Mouse (Mus musculus): ENCODE measurements at regions not wholly inside any gene's neighbourhood (a gene's known extent, or its start where the extent isn't known, plus 50 kb on each side); places are given as distances from the start of the nearest gene placed in this dataset.
"Not testable (repeated sequence)": the region's sequence is repeated elsewhere in the genome, so short reads cannot be mapped to it uniquely, and the experiment has no call there.

GRCm38 (mm10) chr7:73659551-73659950, 80.6 kb upstream of the Fam174b start:
- no peak overlapping the region for H3K9ac ChIP-seq (ENCODE audit: low read depth, low read length)
- no peaks in the 10 kb centered on the region for H3K36me3 ChIP-seq (ENCODE audit: control insufficient read depth, insufficient read depth, low read length)
- ATAC-seq (ENCODE audit: low FRiP score, low TSS enrichment) = no peak
- no peaks in the 10 kb centered on the region for H3K9me3 ChIP-seq (ENCODE audit: control insufficient read depth, low read length)
- no peaks in the 10 kb centered on the region for H3K27me3 ChIP-seq (ENCODE audit: control insufficient read depth, insufficient read depth, low read length)
- 80% methylated on average over 5 of the region's 5 CpGs for WGBS
- H3K4me3 ChIP-seq (ENCODE audit: low read length) = no peak overlapping the region
- no peak overlapping the region for H3K27ac ChIP-seq (ENCODE audit: low read depth, low read length)
- no peak overlapping the region for H3K4me2 ChIP-seq (replicated peaks; ENCODE audit: low read depth, low read length)
- H3K4me1 ChIP-seq (ENCODE audit: control insufficient read depth, insufficient read depth, low read length) = no peaks in the 10 kb centered on the region

DNA sequence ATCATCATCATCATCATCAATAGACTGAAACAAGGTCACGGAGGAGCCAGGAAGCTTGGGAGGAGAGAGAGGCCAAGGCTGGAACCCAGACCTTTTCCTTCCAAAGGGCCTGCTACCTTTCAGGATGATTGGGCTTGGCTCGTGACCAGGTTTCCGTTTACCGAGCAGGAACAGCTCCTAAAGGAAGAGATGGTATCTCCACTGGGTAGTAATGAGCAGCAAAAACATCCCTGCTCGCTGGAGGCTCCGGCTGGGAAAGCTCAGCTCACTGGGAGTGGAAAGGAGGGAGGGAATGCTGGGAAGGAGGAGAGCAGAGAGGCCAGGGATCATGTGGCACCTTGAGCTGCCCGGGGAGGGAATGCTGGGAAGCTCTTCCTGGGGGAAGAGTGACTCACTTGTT, 82.8 kb upstream of the Fam174b start:
- WGBS = 21% methylated on average over 7 of the region's 7 CpGs
- H3K9me3 ChIP-seq (ENCODE audit: control insufficient read depth, low read length) = no peaks in the 10 kb centered on the region
- H3K27me3 ChIP-seq (ENCODE audit: control insufficient read depth, insufficient read depth, low read length) = 0 out of 2 replicates have a peak, but pooled peaks cover 2% of the 10 kb centered on the region
- no peaks in the 10 kb centered on the region for H3K4me1 ChIP-seq (ENCODE audit: control insufficient read depth, insufficient read depth, low read length)
- no peak for ATAC-seq (ENCODE audit: low FRiP score, low TSS enrichment)
- H3K9ac ChIP-seq (ENCODE audit: low read depth, low read length) = no peak overlapping the region
- no peak overlapping the region for H3K4me3 ChIP-seq (ENCODE audit: low read length)
- H3K36me3 ChIP-seq (ENCODE audit: control insufficient read depth, insufficient read depth, low read length) = no peaks in the 10 kb centered on the region
- H3K4me2 ChIP-seq (replicated peaks; ENCODE audit: low read depth, low read length) = no peak overlapping the region
- no peak overlapping the region for H3K27ac ChIP-seq (ENCODE audit: low read depth, low read length)

DNA sequence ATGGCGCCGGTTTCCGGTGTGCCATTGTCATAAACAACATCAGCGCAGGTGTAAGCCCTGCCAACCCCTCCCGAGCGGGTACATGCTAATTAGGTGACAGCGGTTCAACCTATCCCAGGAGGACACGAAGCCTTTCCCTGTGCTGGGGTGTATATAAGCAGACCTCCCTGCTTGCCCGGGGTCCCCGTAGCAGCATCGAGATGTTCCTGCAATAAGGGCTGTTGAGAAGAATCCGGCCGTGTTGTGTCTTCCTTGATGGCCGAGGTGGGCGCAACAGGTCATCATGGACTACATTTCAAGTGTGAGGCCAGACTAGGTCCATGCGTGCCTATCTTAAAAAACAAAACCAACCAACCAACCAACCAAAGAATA, 83.7 kb upstream of the Fam174b start:
- not testable (repeated sequence) for H3K9me3 ChIP-seq (ENCODE audit: control insufficient read depth, low read length); H3K27ac ChIP-seq (ENCODE audit: low read depth, low read length); H3K4me3 ChIP-seq (ENCODE audit: low read length); ATAC-seq (ENCODE audit: low FRiP score, low TSS enrichment); H3K9ac ChIP-seq (ENCODE audit: low read depth, low read length); H3K4me1 ChIP-seq (ENCODE audit: control insufficient read depth, insufficient read depth, low read length); H3K27me3 ChIP-seq (ENCODE audit: control insufficient read depth, insufficient read depth, low read length); H3K36me3 ChIP-seq (ENCODE audit: control insufficient read depth, insufficient read depth, low read length); H3K4me2 ChIP-seq (replicated peaks; ENCODE audit: low read depth, low read length)
- WGBS = 96% methylated on average over 16 of the region's 16 CpGs

- Histone ChIP-seq H3K9me3 (ENCODE audit: control insufficient read depth, low read length) (no peaks in the 10 kb centered on the region), H3K36me3 (ENCODE audit: control insufficient read depth, insufficient read depth, low read length) (no peaks in the 10 kb centered on the region), H3K27ac (ENCODE audit: low read depth, low read length) (no peak overlapping the region), H3K27me3 (ENCODE audit: control insufficient read depth, insufficient read depth, low read length) (0 out of 2 replicates have a peak, but pooled peaks cover 2% of the 10 kb centered on the region), H3K9ac (ENCODE audit: low read depth, low read length) (no peak overlapping the region), H3K4me3 (ENCODE audit: low read length) (no peak overlapping the region), H3K4me2 (replicated peaks; ENCODE audit: low read depth, low read length) (no peak overlapping the region), H3K4me1 (ENCODE audit: control insufficient read depth, insufficient read depth, low read length) (no peaks in the 10 kb centered on the region)
- ATAC-seq (ENCODE audit: low FRiP score, low TSS enrichment) = no peak
- 24% methylated on average over 5 of the region's 5 CpGs for WGBS
Measured at GRCm38 (mm10) chr7:73655787-73656423, 84.2 kb upstream of the Fam174b start.

GRCm38 (mm10) chr7:73654193-73654871, 85.8 kb upstream of the Fam174b start:
- H3K27ac ChIP-seq (ENCODE audit: low read depth, low read length) = no peak overlapping the region
- H3K4me1 ChIP-seq (ENCODE audit: control insufficient read depth, insufficient read depth, low read length) = no peaks in the 10 kb centered on the region
- no peaks in the 10 kb centered on the region for H3K9me3 ChIP-seq (ENCODE audit: control insufficient read depth, low read length)
- no peaks in the 10 kb centered on the region for H3K36me3 ChIP-seq (ENCODE audit: control insufficient read depth, insufficient read depth, low read length)
- no peak overlapping the region for H3K4me2 ChIP-seq (replicated peaks; ENCODE audit: low read depth, low read length)
- 0 out of 2 replicates have a peak, but pooled peaks have one; percentile 44 for ATAC-seq (ENCODE audit: low FRiP score, low TSS enrichment)
- 0 out of 2 replicates have a peak, but pooled peaks cover 2% of the 10 kb centered on the region for H3K27me3 ChIP-seq (ENCODE audit: control insufficient read depth, insufficient read depth, low read length)
- H3K4me3 ChIP-seq (ENCODE audit: low read length) = no peak overlapping the region
- WGBS = 40% methylated on average over 12 of the region's 12 CpGs
- no peak overlapping the region for H3K9ac ChIP-seq (ENCODE audit: low read depth, low read length)

- H3K27me3 ChIP-seq (ENCODE audit: control insufficient read depth, insufficient read depth, low read length) = 0 out of 2 replicates have a peak, but pooled peaks cover 2% of the 10 kb centered on the region
- 93% methylated on average over 6 of the region's 6 CpGs for WGBS
- no peaks in the 10 kb centered on the region for H3K9me3 ChIP-seq (ENCODE audit: control insufficient read depth, low read length)
- no peak overlapping the region for H3K9ac ChIP-seq (ENCODE audit: low read depth, low read length)
- no peak overlapping the region for H3K27ac ChIP-seq (ENCODE audit: low read depth, low read length)
- H3K4me3 ChIP-seq (ENCODE audit: low read length) = no peak overlapping the region
- no peak overlapping the region for H3K4me2 ChIP-seq (replicated peaks; ENCODE audit: low read depth, low read length)
- H3K36me3 ChIP-seq (ENCODE audit: control insufficient read depth, insufficient read depth, low read length) = no peaks in the 10 kb centered on the region
- no peaks in the 10 kb centered on the region for H3K4me1 ChIP-seq (ENCODE audit: control insufficient read depth, insufficient read depth, low read length)
- ATAC-seq (ENCODE audit: low FRiP score, low TSS enrichment) = no peak
Measured at GRCm38 (mm10) chr7:73650909-73651308, 89.2 kb upstream of the Fam174b start.

GRCm38 (mm10) chr7:73648010-73648409, 92.1 kb upstream of the Fam174b start:
- H3K4me2 ChIP-seq (replicated peaks; ENCODE audit: low read depth, low read length) = no peak overlapping the region
- H3K36me3 ChIP-seq (ENCODE audit: control insufficient read depth, insufficient read depth, low read length) = no peaks in the 10 kb centered on the region
- no peaks in the 10 kb centered on the region for H3K27me3 ChIP-seq (ENCODE audit: control insufficient read depth, insufficient read depth, low read length)
- no peak overlapping the region for H3K4me3 ChIP-seq (ENCODE audit: low read length)
- H3K9me3 ChIP-seq (ENCODE audit: control insufficient read depth, low read length) = no peaks in the 10 kb centered on the region
- 34% methylated on average over 4 of the region's 4 CpGs for WGBS
- ATAC-seq (ENCODE audit: low FRiP score, low TSS enrichment) = no peak
- no peak overlapping the region for H3K27ac ChIP-seq (ENCODE audit: low read depth, low read length)
- no peak overlapping the region for H3K9ac ChIP-seq (ENCODE audit: low read depth, low read length)
- H3K4me1 ChIP-seq (ENCODE audit: control insufficient read depth, insufficient read depth, low read length) = no peaks in the 10 kb centered on the region

- H3K4me2 ChIP-seq (replicated peaks; ENCODE audit: low read depth, low read length) = no peak overlapping the region
- H3K27ac ChIP-seq (ENCODE audit: low read depth, low read length) = no peak overlapping the region
- 85% methylated on average over 4 of the region's 4 CpGs for WGBS
Measured at GRCm38 (mm10) chr7:73647140-73647539, 93.0 kb upstream of the Fam174b start.

GRCm38 (mm10) chr7:73646711-73647110, 93.4 kb upstream of the Fam174b start:
- Histone ChIP-seq H3K36me3 (ENCODE audit: control insufficient read depth, insufficient read depth, low read length) (no peaks in the 10 kb centered on the region), H3K27ac (ENCODE audit: low read depth, low read length) (no peak overlapping the region), H3K9me3 (ENCODE audit: control insufficient read depth, low read length) (no peaks in the 10 kb centered on the region), H3K4me1 (ENCODE audit: control insufficient read depth, insufficient read depth, low read length) (no peaks in the 10 kb centered on the region), H3K9ac (ENCODE audit: low read depth, low read length) (no peak overlapping the region), H3K4me3 (ENCODE audit: low read length) (no peak overlapping the region), H3K27me3 (ENCODE audit: control insufficient read depth, insufficient read depth, low read length) (no peaks in the 10 kb centered on the region), H3K4me2 (replicated peaks; ENCODE audit: low read depth, low read length) (no peak overlapping the region)
- 76% methylated on average over 5 of the region's 5 CpGs for WGBS
- no peak for ATAC-seq (ENCODE audit: low FRiP score, low TSS enrichment)

More at GRCm38 (mm10) chr7:73647140-73647539, 93.0 kb upstream of the Fam174b start:
- Histone ChIP-seq H3K27me3 (ENCODE audit: control insufficient read depth, insufficient read depth, low read length) (no peaks in the 10 kb centered on the region), H3K9ac (ENCODE audit: low read depth, low read length) (no peak overlapping the region), H3K36me3 (ENCODE audit: control insufficient read depth, insufficient read depth, low read length) (no peaks in the 10 kb centered on the region), H3K4me3 (ENCODE audit: low read length) (no peak overlapping the region), H3K9me3 (ENCODE audit: control insufficient read depth, low read length) (no peaks in the 10 kb centered on the region), H3K4me1 (ENCODE audit: control insufficient read depth, insufficient read depth, low read length) (no peaks in the 10 kb centered on the region)
- no peak for ATAC-seq (ENCODE audit: low FRiP score, low TSS enrichment)

Data from kidney, embryonic 14.5 days (tissue).